Mouse (Mus musculus): ENCODE results near the gene Asb16. TPM values are rescaled to one million over a fixed set of nuclear protein-coding genes. Genes with fewer than 3 reads are reported as not detected.

The Asb16 gene
- total and polyA plus RNA-seq, 2 experiments from 2014 or later, result 0.41 to 2.6 TPM

GRCm38 (mm10) chr11:102312586-102312985 is 44.0 kb downstream of the Asb16 start:
- no peak for DNase-seq (ENCODE audit: low spot score)
- ATAC-seq, result no peak
- no peak overlapping the region for H3K4me3 ChIP-seq (ENCODE audit: low read length)
- H3K27ac ChIP-seq, result no peak overlapping the region
- 0 out of 2 replicates have a peak, but pooled peaks cover 7% of the 10 kb centered on the region for H3K4me1 ChIP-seq (ENCODE audit: insufficient read depth, low read length)
- WGBS, result 82% methylated on average over 6 of the region's 6 CpGs
- H3K9me3 ChIP-seq (ENCODE audit: low read length), result no peaks in the 10 kb centered on the region
- no peaks in the 10 kb centered on the region for H3K27me3 ChIP-seq (ENCODE audit: insufficient read depth, low read length)
- H3K36me3 ChIP-seq (ENCODE audit: insufficient read depth, low read length), result peaks cover 32% of the 10 kb centered on the region
- TF ChIP-seq CTCF (IDR thresholded peaks at IDR 0.05; ENCODE audit: low read depth), result no peak
- no peak overlapping the region for H3K9ac ChIP-seq (replicated peaks; ENCODE audit: low read length)
- H3K4me2 ChIP-seq (ENCODE audit: low read depth, low read length), result no peak overlapping the region

GRCm38 (mm10) chr11:102314321-102314720 is 45.8 kb downstream of the Asb16 start:
- no peak for TF ChIP-seq CTCF (IDR thresholded peaks at IDR 0.05; ENCODE audit: low read depth)
- Histone ChIP-seq H3K4me3 (ENCODE audit: low read length) (no peak overlapping the region), H3K27ac (no peak overlapping the region), H3K27me3 (ENCODE audit: insufficient read depth, low read length) (no peaks in the 10 kb centered on the region), H3K4me2 (ENCODE audit: low read depth, low read length) (no peak overlapping the region), H3K4me1 (ENCODE audit: insufficient read depth, low read length) (0 out of 2 replicates have a peak, but pooled peaks cover 7% of the 10 kb centered on the region), H3K9ac (replicated peaks; ENCODE audit: low read length) (no peak overlapping the region), H3K36me3 (ENCODE audit: insufficient read depth, low read length) (peaks cover 27% of the 10 kb centered on the region), H3K9me3 (ENCODE audit: low read length) (no peaks in the 10 kb centered on the region)
- no peak for ATAC-seq
- no peak for DNase-seq (ENCODE audit: low spot score)
- WGBS, result 91% methylated on average over 12 of the region's 12 CpGs

GRCm38 (mm10) chr11:102315690-102316571 is 47.4 kb downstream of the Asb16 start:
- TF ChIP-seq CTCF (IDR thresholded peaks at IDR 0.05; ENCODE audit: low read depth), result no peak; the same call in 1 of the 2 replicates
- DNase-seq (ENCODE audit: low spot score) (no peak), ATAC-seq (no peak)
- peaks cover 20% of the 10 kb centered on the region for H3K36me3 ChIP-seq (ENCODE audit: insufficient read depth, low read length)
- H3K4me3 ChIP-seq (ENCODE audit: low read length), result peak overlapping the region; percentile 99
- peak overlapping the region; percentile 99 for H3K27ac ChIP-seq
- peak overlapping the region; percentile 100; the same call in 1 of the 2 replicates for H3K9ac ChIP-seq (replicated peaks; ENCODE audit: low read length)
- H3K9me3 ChIP-seq (ENCODE audit: low read length), result no peaks in the 10 kb centered on the region
- WGBS, result 11% methylated on average over 14 of the region's 14 CpGs
- H3K4me2 ChIP-seq (ENCODE audit: low read depth, low read length), result peak overlapping the region; percentile 85
- peaks cover 9% of the 10 kb centered on the region; the same call in 1 of the 2 replicates for H3K4me1 ChIP-seq (ENCODE audit: insufficient read depth, low read length)
- H3K27me3 ChIP-seq (ENCODE audit: insufficient read depth, low read length), result no peaks in the 10 kb centered on the region

- peaks cover 20% of the 10 kb centered on the region for H3K36me3 ChIP-seq (ENCODE audit: insufficient read depth, low read length)
- H3K4me2 ChIP-seq (ENCODE audit: low read depth, low read length), result peak overlapping the region; percentile 85
- peak overlapping the region; percentile 100 for H3K9ac ChIP-seq (replicated peaks; ENCODE audit: low read length)
- H3K4me3 ChIP-seq (ENCODE audit: low read length), result peak overlapping the region; percentile 99
- H3K27me3 ChIP-seq (ENCODE audit: insufficient read depth, low read length), result no peaks in the 10 kb centered on the region
- WGBS, result under 1% methylated on average over 56 of the region's 80 CpGs
- peak; percentile 48 for ATAC-seq
- peak; percentile 93 for DNase-seq (ENCODE audit: low spot score)
- no peaks in the 10 kb centered on the region for H3K9me3 ChIP-seq (ENCODE audit: low read length)
- TF ChIP-seq CTCF (IDR thresholded peaks at IDR 0.05; ENCODE audit: low read depth), result peak; percentile 14; the same call in 1 of the 2 replicates
- H3K27ac ChIP-seq, result peak overlapping the region; percentile 99
- H3K4me1 ChIP-seq (ENCODE audit: insufficient read depth, low read length), result peaks cover 11% of the 10 kb centered on the region; the same call in 1 of the 2 replicates
These were observed 48.2 kb downstream of the Asb16 start for GRCm38 (mm10) chr11:102316572-102317297.

- H3K9me3 ChIP-seq (ENCODE audit: low read length), result no peaks in the 10 kb centered on the region
- peak; percentile 80 for DNase-seq (ENCODE audit: low spot score)
- peak; percentile 43 for ATAC-seq
- TF ChIP-seq CTCF (IDR thresholded peaks at IDR 0.05; ENCODE audit: low read depth), result no peak
- no peaks in the 10 kb centered on the region for H3K27me3 ChIP-seq (ENCODE audit: insufficient read depth, low read length)
- WGBS, result 2% methylated on average over 40 of the region's 87 CpGs
- H3K4me3 ChIP-seq (ENCODE audit: low read length), result peak overlapping the region; percentile 99
- peak overlapping the region; percentile 99 for H3K27ac ChIP-seq
- H3K4me2 ChIP-seq (ENCODE audit: low read depth, low read length), result peak overlapping the region; percentile 85
- H3K36me3 ChIP-seq (ENCODE audit: insufficient read depth, low read length), result peaks cover 20% of the 10 kb centered on the region
- H3K4me1 ChIP-seq (ENCODE audit: insufficient read depth, low read length), result peaks cover 11% of the 10 kb centered on the region; the same call in 1 of the 2 replicates
- peak overlapping the region; percentile 100 for H3K9ac ChIP-seq (replicated peaks; ENCODE audit: low read length)
These were observed 48.9 kb downstream of the Asb16 start for GRCm38 (mm10) chr11:102317298-102317900.

GRCm38 (mm10) chr11:102317901-102318575 is 49.5 kb downstream of the Asb16 start:
- peaks cover 15% of the 10 kb centered on the region for H3K36me3 ChIP-seq (ENCODE audit: insufficient read depth, low read length)
- H3K4me3 ChIP-seq (ENCODE audit: low read length), result peak overlapping the region; percentile 99
- peak overlapping the region; percentile 85 for H3K4me2 ChIP-seq (ENCODE audit: low read depth, low read length)
- peak overlapping the region; percentile 99 for H3K27ac ChIP-seq
- no peaks in the 10 kb centered on the region for H3K27me3 ChIP-seq (ENCODE audit: insufficient read depth, low read length)
- peak; percentile 43 for ATAC-seq
- peaks cover 11% of the 10 kb centered on the region; the same call in 1 of the 2 replicates for H3K4me1 ChIP-seq (ENCODE audit: insufficient read depth, low read length)
- TF ChIP-seq CTCF (IDR thresholded peaks at IDR 0.05; ENCODE audit: low read depth), result no peak
- no peaks in the 10 kb centered on the region for H3K9me3 ChIP-seq (ENCODE audit: low read length)
- DNase-seq (ENCODE audit: low spot score), result no peak
- H3K9ac ChIP-seq (replicated peaks; ENCODE audit: low read length), result peak overlapping the region; percentile 100
- WGBS, result under 1% methylated on average over 56 of the region's 77 CpGs
